Mouse (Mus musculus): ENCODE measurements around the gene Slit1.

Slit1 gene

GRCm38 (mm10) chr19:41600647-41601046, 142.8 kb downstream of the Slit1 start:
- no peak for DNase-seq (ENCODE audit: low read depth, low spot score)

DNA sequence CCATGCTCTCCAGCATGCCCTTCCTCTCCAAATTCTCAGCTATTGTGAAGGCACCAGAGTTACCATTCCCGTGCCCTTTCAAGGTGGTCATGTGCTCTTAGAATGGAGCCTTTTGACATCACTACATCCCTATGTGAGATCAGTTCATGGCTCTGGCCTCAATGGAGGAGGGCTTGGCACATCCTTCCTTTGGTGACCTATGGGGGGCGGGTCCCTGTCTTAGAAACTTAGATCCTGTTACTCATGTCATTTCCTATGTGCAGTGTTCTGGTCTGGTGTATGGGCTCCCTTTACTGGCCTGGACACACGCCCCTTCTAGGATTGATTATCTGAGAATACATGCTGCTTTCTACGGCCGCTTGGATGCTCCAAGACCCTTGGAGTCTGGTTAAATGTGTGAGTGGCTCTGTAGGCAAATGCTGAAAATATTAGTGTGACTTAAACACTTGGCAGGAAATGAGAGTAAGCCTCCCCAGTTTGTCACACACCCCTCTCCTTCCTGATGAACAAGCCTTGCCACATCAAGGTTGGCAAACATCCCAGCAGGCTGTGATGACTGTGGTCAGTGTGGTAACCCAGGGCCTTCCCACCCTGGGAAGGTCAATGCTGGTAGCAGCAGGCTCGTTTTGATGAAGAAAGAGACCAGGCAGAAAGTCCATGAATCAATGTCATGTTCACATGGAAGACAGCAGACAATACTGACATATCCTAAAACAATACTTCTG, 146.1 kb downstream of the Slit1 start:
- no peak for DNase-seq (ENCODE audit: low read depth, low spot score)

DNA sequence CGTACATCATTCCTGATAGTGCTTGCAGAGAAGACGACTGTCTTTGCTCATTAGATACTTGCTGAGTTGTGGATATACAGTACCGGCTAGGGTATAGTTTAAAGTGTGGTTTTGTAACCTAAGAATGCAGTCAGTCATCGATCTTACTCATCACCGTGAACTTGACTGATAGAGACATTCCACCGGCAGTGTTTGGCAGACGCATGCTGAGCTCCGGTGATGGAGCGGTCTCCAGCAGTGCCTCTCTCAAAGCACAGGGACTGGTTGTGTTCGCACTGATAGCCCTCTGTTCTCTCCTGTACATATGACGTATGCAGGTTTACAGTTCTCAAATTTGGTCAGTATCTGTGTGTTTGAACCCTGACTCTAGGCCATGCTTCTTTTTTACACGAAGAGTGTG, 151.7 kb downstream of the Slit1 start:
- peak; percentile 36 for DNase-seq (ENCODE audit: low read depth, low spot score)

DNA sequence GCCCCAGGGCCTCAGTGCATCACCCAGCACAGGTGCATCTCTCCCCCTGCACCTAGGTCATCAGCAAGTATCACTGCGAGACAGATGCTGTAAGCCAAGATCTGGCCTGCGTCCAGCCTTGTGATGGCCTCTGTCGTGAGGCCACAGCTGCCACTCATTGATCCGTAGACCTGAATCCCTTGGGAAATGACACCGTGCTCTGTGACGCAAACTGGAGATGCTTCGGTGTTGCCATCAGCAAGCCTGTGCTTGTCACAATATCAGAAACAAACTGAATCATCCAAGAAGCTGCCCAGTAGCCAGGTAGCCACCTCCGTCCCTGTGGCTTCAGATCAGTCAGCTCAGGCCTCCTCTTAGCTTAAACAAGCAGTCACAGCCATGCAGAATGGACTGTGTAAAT, 153.8 kb downstream of the Slit1 start:
- DNase-seq (ENCODE audit: low read depth, low spot score): no peak

DNA sequence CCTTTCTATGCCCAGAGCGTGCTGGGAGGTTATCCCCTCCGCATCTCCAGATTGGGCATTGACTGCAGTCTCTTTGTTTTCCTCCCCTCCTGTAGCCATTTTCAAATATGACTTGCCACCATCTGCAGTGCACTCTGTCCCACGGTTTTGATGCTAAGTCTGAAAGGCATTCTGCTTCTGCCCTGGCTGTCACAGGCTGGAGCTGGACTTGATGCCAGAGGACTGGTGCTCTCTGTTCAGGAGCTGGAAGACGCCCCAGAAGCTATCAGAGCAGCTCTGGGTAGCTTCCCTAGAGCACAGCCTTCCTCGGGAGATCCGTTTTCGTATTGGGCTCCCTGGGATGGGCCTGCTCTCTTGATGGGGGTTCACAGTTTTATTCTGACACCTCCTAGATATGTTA, 154.4 kb downstream of the Slit1 start:
- no peak for DNase-seq (ENCODE audit: low read depth, low spot score)

- no peak for DNase-seq (ENCODE audit: low read depth, low spot score)
These were observed 155.8 kb downstream of the Slit1 start for GRCm38 (mm10) chr19:41587431-41588222.

DNA sequence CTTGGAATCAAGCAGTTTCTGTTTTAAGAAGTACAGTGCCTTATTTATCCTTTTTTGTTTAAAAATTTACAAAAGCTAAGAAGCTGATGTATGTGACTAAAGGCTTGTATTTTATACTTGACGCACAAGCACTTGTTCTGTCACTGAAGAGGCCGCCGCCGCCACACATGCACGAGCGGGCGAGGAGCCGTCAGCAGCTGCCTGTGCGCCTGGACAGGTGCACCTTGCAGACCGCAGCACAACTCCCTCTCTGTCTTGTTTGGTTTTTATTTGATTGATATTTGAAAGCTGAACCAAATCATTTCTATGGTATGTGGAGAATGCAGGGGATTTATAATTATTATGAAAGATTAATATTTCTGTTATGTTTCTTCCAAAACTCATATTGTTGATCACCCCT, 156.7 kb downstream of the Slit1 start:
- DNase-seq (ENCODE audit: low read depth, low spot score): no peak

- DNase-seq (ENCODE audit: low read depth, low spot score): no peak
These were observed 160.4 kb downstream of the Slit1 start for GRCm38 (mm10) chr19:41582918-41583514.

DNA sequence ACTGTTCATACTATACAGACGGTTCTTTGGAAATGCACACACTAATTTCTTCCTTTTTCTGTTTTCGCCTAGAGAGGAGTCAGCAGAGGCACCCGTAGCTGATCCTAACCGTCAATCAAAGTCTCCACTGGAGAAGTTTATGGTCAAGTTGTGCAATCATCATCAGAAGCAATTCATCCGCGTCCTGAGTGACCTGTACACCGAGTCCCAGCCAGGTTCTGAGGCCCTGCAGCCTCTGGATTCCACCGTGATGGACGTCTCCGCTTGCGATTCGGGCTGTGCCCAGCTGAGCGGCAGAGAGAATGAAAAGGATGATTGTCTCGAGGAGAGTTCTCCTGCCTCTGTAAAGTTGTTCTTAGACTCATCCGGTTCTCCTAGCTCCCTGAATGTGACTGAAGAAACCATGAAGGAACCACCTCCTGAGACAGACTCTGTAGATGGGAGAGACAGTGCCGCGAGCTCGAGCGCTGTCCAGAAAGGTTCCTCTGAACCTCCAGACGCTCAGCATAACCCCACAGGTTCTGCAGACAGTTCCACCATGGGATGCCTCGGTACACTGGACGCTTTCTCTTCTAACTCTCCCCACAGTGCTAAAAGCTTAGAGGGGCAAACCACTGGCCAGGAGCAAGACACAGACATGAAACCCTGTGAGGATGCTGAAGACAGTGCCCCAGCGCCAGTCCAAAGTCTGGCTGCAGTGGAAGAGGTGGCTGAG, 161.6 kb downstream of the Slit1 start, which contains the start of gene Gm340:
Gene Gm340, plus strand, starts transcription at position 665 of the 715 bp plus-strand sequence.
- DNase-seq (ENCODE audit: low read depth, low spot score): no peak

DNA sequence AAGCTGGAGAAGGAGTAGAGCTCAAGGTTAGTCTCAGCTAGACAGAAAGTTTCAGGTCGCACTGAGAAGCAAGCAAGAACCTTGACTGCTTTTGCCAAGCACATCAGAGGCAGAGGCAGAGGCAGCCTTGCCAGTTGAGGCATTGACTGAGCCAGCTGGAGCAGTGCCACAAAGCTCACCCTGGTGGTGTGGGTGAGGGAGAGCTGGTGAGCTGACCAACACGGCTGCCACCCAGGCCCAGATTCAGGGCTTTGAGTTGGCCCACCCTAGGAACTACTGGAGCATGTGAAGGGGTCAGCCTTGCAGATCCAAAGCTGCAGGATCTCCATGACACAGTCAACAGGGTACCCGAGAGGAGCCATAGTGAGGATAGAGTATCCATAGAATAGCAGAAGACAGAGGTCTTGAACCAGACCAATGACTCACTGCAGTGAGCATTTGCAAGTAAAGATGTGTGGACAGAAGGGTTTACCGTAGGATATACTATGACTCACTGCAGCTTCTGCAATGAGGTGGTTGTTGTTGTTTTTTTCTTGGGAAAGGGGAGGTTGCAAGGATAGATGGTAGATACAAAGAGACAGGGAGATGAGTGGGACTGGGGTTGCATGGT, 164.0 kb downstream of the Slit1 start:
- DNase-seq (ENCODE audit: low read depth, low spot score): no peak

DNA sequence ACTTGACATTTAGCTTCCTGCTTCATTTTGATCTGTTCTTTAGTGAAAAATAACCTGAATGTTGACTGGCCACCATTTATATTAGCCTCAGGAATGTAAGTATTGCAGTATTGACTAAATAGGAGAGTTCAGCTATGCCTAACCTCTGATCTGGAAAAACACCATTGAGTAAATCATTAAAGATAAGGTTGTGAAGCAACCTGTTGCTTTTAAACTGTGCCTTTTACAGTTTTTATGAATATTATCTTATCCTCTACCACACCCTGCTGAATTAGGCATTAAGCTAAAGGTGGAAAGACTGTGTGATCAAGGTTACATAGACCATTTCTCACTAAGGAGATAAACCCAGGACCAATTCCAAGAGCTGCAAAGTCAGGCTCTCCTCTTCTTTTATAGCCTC, 165.9 kb downstream of the Slit1 start:
- no peak for DNase-seq (ENCODE audit: low read depth, low spot score)

DNA sequence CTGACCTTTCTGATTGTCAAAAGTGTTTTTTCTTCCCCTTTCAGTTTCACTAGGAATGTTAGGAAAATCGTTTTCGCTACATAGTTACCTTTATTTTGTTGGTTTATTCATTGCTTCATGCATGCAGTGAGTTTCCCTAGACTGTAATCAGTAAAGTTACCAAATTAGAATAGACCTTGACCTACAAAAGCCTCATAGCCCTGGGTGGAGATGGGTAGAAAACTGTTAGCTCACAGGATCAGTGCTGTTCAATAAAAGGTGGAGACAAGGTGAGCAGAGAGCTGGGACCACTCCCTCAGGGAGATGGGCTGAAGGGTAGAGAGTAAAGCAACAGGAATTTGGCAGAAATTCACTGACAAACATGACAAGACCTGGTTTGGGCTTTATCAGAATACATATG, 169.8 kb downstream of the Slit1 start:
- DNase-seq (ENCODE audit: low read depth, low spot score): peak; percentile 42

- DNase-seq (ENCODE audit: low read depth, low spot score): no peak
These were observed 174.7 kb downstream of the Slit1 start for GRCm38 (mm10) chr19:41568791-41569190.

GRCm38 (mm10) chr19:41560856-41561255, 182.6 kb downstream of the Slit1 start:
- DNase-seq (ENCODE audit: low read depth, low spot score): no peak

DNA sequence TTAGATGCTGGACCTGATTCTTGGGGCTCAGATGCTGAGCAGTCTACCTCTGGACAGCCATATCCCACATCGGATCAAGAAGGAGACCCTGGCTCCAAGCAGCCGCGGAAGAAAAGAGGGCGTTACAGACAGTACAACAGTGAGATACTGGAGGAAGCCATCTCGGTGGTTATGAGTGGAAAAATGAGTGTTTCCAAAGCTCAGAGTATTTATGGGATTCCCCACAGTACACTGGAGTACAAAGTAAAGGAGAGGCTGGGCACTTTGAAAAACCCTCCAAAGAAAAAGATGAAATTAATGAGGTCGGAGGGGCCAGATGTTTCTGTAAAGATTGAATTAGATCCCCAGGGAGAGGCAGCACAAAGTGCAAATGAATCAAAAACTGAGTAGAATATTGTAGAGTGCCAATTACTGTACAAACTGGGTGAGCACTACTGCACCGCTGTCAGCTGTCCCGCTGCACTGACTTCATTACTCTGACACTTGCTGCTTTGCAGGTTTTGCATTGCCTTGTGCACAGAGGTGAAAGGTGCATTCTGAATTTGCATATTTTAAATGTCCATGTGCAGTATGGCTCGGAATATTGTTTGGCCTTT, 184.5 kb downstream of the Slit1 start:
- DNase-seq (ENCODE audit: low read depth, low spot score): no peak

- no peak for DNase-seq (ENCODE audit: low read depth, low spot score)
These were observed 186.0 kb downstream of the Slit1 start for GRCm38 (mm10) chr19:41557491-41557890.

DNA sequence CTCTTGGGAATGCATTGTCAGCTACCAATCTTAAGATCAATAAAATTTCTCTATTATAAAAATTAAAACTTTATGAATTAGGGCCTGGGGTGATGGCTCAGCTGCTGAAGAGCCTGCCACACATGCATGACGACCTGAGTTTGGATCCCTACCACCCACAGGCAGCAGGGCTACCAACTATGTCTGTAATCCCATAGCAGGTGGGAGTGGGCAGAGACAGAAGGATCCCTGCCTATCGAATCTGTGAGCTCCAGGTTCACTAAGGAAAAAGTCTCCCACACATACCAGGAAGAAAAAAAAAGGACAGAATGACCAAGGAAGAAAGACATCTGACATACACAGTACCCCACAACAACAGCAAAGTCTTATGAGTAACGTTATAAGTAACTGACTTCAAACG, 186.5 kb downstream of the Slit1 start:
- DNase-seq (ENCODE audit: low read depth, low spot score): no peak
